Mouse (Mus musculus): ENCODE measurements at regions not wholly inside any gene's neighbourhood (a gene's known extent, or its start where the extent isn't known, plus 50 kb on each side); places are given as distances from the start of the nearest gene placed in this dataset.

DNA sequence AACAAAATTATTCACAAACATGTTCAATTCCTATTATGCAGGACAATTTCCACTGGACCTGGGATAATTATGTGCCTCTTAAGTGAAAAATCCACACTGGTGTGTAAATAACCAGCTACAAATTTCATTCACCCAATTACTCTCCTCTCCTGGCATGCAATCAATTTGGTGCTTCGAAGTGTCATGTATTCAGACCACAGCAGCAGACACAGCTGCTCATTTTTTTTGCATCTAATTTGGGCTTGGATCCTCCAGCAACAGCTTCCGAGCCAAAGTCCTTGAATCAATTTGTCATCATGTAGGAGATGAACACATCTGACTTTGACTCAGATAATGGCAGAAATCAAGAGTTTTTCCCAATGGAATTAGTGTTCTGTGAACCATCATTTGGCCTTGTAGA lies 113.1 kb upstream of the Tnfsf11 start:
- H3K4me3 ChIP-seq = no peak overlapping the region
- 47% methylated on average over 2 of the region's 2 CpGs for WGBS
- ATAC-seq (ENCODE audit: insufficient number of reproducible peaks, low FRiP score, low TSS enrichment, low read depth) = no peak
- H3K36me3 ChIP-seq = no peaks in the 10 kb centered on the region
- H3K9ac ChIP-seq = no peak overlapping the region
- H3K4me2 ChIP-seq = no peak overlapping the region
- H3K9me3 ChIP-seq = no peaks in the 10 kb centered on the region
- H3K27ac ChIP-seq = no peak overlapping the region
- H3K27me3 ChIP-seq = no peaks in the 10 kb centered on the region
- no peaks in the 10 kb centered on the region for H3K4me1 ChIP-seq

DNA sequence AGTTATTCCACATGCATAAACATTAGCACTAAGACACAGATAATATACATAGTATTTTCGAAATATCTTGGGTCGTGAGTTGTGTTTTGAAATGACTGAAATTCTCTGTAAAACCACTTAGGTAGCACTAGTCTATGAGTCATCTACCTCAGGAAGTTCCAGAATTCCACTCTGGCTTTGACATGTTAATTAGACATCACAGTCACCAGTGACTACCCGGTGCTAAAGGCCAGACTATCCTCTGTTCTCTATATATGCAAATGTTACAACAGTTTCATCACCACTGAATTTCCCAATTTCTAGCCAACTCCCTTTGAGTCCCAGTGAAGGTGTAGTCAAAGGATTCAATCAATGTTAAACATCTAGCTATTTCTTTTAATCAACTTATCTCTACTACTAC lies 112.3 kb upstream of the Tnfsf11 start:
- 65% methylated on average over 3 of the region's 3 CpGs for WGBS
- no peak overlapping the region for H3K27ac ChIP-seq
- no peaks in the 10 kb centered on the region for H3K27me3 ChIP-seq
- no peaks in the 10 kb centered on the region for H3K36me3 ChIP-seq
- no peak overlapping the region for H3K4me3 ChIP-seq
- no peak overlapping the region for H3K4me2 ChIP-seq
- H3K4me1 ChIP-seq = no peaks in the 10 kb centered on the region
- ATAC-seq (ENCODE audit: insufficient number of reproducible peaks, low FRiP score, low TSS enrichment, low read depth) = no peak
- H3K9ac ChIP-seq = no peak overlapping the region
- no peaks in the 10 kb centered on the region for H3K9me3 ChIP-seq

DNA sequence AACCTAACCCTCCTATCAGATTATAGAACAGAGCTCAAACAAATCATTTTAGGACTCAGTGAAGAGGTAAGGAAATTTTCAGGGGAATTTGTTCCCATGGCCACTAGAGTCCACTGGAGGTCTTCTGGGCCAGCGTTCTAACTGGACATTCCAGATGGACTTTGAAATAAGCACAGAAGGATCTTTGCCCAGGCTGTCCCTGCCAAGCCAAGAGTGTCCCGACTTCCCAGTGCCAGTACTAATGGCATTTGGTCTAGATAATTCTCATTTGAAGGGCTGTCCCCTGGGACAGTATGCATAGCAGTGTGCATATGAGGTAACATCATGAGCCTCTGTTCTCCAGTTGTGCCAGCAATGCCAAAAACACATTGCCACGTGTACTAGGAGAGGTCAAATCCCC lies 97.7 kb upstream of the Tnfsf11 start:
- Histone ChIP-seq H3K4me3 (no peak overlapping the region), H3K36me3 (no peaks in the 10 kb centered on the region), H3K9me3 (no peaks in the 10 kb centered on the region), H3K4me2 (no peak overlapping the region), H3K4me1 (no peaks in the 10 kb centered on the region), H3K27me3 (no peaks in the 10 kb centered on the region), H3K9ac (no peak overlapping the region), H3K27ac (no peak overlapping the region)
- no peak for ATAC-seq (ENCODE audit: insufficient number of reproducible peaks, low FRiP score, low TSS enrichment, low read depth)
- 67% methylated on average over 3 of the region's 3 CpGs for WGBS

DNA sequence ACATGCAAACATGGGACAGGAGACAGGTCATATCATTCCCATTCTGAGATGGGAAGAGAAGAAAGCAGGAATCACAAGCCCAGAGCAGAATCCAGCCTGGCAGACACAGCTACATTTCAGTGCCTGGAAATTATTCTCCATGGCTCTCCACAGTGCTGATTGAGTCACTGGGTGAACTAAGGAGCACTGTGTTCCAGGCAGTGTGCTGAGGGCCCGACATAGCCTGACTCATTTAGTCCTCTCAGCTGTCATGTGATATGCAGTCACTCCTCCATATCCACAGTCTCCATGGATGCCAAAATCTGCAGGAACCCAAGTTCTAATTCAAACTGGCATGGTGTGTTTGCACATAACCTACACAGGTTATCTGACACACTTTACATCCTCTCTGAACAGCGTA lies 90.1 kb upstream of the Tnfsf11 start:
- H3K4me1 ChIP-seq = no peaks in the 10 kb centered on the region
- no peak overlapping the region for H3K9ac ChIP-seq
- H3K4me3 ChIP-seq = no peak overlapping the region
- WGBS = 70% methylated on average over 2 of the region's 2 CpGs
- no peaks in the 10 kb centered on the region for H3K36me3 ChIP-seq
- H3K27me3 ChIP-seq = no peaks in the 10 kb centered on the region
- no peak for ATAC-seq (ENCODE audit: insufficient number of reproducible peaks, low FRiP score, low TSS enrichment, low read depth)
- H3K4me2 ChIP-seq = no peak overlapping the region
- no peaks in the 10 kb centered on the region for H3K9me3 ChIP-seq
- H3K27ac ChIP-seq = no peak overlapping the region

DNA sequence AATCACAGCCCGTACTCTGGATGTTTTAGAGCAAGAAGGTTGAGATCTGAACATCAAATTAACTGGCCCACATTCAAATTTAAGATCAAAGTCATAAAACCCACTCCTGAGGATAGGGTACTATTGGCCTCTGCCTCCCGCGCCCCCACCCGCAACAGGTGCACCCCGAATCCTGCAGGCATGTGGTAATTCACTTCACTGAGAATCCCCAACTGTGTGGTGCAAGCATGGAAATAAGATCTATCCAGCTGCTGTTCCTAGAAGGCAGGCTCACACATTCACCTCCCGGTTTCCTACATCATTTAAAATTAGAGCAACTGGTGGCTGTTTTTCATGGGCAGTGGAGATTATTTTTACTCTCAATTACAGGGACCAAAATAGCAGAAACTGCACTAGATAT lies 87.8 kb upstream of the Tnfsf11 start:
- Histone ChIP-seq H3K27ac (no peak overlapping the region), H3K9me3 (no peaks in the 10 kb centered on the region), H3K4me1 (no peaks in the 10 kb centered on the region), H3K9ac (no peak overlapping the region), H3K36me3 (no peaks in the 10 kb centered on the region), H3K4me3 (no peak overlapping the region), H3K27me3 (no peaks in the 10 kb centered on the region), H3K4me2 (no peak overlapping the region)
- 74% methylated on average over 6 of the region's 6 CpGs for WGBS
- no peak; the same call in 1 of the 2 replicates for ATAC-seq (ENCODE audit: insufficient number of reproducible peaks, low FRiP score, low TSS enrichment, low read depth)

DNA sequence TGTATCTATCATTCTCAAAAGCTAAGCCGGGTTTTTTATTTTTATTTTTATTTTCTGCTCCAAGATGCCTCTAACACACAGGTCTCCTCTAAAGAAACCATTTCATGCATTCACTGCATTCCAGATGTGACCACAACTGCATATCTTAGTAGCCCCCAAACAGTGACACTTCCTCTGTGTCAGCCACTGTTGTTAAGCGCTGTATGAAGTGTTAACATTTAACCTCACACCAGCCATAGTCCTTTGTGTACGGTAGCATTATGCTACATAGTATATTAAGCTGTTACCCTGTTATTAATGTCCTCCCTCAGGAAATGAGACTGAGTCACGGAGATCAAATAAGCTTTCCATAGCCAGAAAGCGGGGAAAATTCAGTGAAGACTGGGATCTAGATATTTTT lies 79.2 kb upstream of the Tnfsf11 start:
- no peak overlapping the region for H3K9ac ChIP-seq
- H3K36me3 ChIP-seq = no peaks in the 10 kb centered on the region
- ATAC-seq (ENCODE audit: insufficient number of reproducible peaks, low FRiP score, low TSS enrichment, low read depth) = no peak
- 60% methylated on average over 5 of the region's 5 CpGs for WGBS
- H3K4me1 ChIP-seq = peaks cover 3% of the 10 kb centered on the region; the same call in 1 of the 2 replicates
- no peaks in the 10 kb centered on the region for H3K9me3 ChIP-seq
- H3K4me3 ChIP-seq = no peak overlapping the region
- no peak overlapping the region for H3K4me2 ChIP-seq
- H3K27ac ChIP-seq = no peak overlapping the region
- no peaks in the 10 kb centered on the region for H3K27me3 ChIP-seq

DNA sequence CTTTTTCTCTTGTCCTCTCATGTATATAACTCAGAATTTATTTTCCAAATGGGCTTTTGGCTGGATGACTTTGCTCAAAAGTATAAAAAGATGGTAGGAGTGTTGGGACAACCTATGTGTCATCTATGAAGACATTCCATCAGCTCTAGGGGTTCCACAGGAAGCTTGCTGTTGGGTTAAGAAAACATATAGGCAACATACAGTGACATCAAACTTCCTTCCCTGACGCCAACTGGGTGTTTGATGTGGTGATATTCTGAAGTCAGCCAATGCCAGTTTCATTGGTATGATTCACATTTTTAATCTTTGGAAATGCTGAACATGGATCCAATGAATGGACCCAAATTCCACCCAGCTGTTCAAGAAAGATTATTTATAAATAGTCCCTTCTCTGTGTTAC lies 76.5 kb upstream of the Tnfsf11 start:
- no peak overlapping the region for H3K9ac ChIP-seq
- H3K27ac ChIP-seq = no peak overlapping the region
- H3K9me3 ChIP-seq = no peaks in the 10 kb centered on the region
- H3K27me3 ChIP-seq = no peaks in the 10 kb centered on the region
- no peaks in the 10 kb centered on the region for H3K36me3 ChIP-seq
- H3K4me2 ChIP-seq = no peak overlapping the region
- H3K4me1 ChIP-seq = peaks cover 3% of the 10 kb centered on the region; the same call in 1 of the 2 replicates
- no peak for ATAC-seq (ENCODE audit: insufficient number of reproducible peaks, low FRiP score, low TSS enrichment, low read depth)
- 69% methylated on average over 1 of the region's 1 CpGs for WGBS
- H3K4me3 ChIP-seq = no peak overlapping the region

DNA sequence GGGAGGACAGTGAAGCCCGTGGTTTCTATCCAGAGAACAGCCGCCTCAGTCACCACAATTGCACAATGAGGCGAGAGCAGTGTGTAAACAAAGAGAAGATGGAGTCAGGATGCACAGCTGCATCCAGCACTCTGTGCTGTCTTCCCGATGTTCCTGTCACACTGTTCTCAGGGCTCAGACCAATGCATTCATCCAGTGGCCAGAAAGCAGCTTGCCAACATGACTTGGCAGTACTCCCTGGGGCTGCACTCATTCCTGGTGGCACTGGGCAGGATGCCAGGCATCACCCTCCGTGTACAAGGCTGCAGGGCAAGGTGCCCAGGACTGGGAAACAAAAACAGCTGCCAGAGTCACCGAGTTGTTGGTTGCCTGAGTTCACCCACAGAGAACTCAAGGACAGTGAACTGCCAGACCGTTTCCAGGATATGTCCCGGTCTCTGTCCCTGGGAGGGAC lies 75.4 kb upstream of the Tnfsf11 start:
- Histone ChIP-seq H3K9me3 (no peaks in the 10 kb centered on the region), H3K27me3 (no peaks in the 10 kb centered on the region), H3K9ac (no peak overlapping the region), H3K4me3 (no peak overlapping the region), H3K4me2 (no peak overlapping the region), H3K27ac (no peak overlapping the region), H3K4me1 (peaks cover 3% of the 10 kb centered on the region; the same call in 1 of the 2 replicates), H3K36me3 (no peaks in the 10 kb centered on the region)
- WGBS = 49% methylated on average over 8 of the region's 8 CpGs
- 0 out of 2 replicates have a peak, but pooled peaks have one; percentile 40 for ATAC-seq (ENCODE audit: insufficient number of reproducible peaks, low FRiP score, low TSS enrichment, low read depth)

DNA sequence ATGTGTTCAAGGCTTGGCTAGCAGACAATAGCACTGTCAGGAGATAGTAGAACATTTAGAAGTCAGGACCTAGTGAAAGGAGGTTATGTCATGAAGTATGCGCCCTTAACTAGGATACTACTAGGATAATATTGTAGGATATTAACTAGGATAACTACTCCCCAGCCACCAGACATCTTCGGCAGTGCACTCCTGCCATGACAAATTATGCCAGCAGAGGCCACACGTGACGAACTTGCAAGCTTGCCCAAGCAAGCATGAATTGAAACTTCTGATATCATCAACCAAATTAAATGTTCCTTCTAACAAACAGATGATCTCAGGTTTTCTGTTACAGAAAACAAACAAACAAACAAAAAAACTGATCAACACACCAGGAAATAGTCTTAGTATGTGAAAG lies 72.2 kb upstream of the Tnfsf11 start:
- Histone ChIP-seq H3K4me2 (no peak overlapping the region), H3K4me1 (peaks cover 3% of the 10 kb centered on the region; the same call in 1 of the 2 replicates), H3K36me3 (no peaks in the 10 kb centered on the region), H3K27me3 (no peaks in the 10 kb centered on the region), H3K9me3 (no peaks in the 10 kb centered on the region), H3K9ac (no peak overlapping the region), H3K27ac (no peak overlapping the region), H3K4me3 (no peak overlapping the region)
- 68% methylated on average over 4 of the region's 4 CpGs for WGBS
- ATAC-seq (ENCODE audit: insufficient number of reproducible peaks, low FRiP score, low TSS enrichment, low read depth) = no peak

DNA sequence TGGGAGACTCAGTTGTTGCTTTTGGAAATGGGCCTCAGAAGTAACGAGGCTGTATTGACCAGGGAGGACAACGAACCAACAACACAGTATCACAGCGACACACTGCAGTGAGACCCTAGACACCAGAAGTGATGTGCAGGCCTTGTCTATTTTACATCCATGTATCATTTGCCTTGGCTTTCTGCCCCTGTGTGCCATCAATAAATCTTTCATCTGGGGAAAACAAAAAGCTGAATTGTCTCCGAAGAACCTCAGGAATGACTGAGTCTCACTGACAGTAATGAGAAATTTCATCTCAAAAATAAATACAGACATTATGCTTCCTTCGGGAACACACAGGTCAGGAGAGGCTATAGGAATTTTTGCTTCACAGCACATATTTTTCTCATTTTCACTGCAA lies 68.7 kb upstream of the Tnfsf11 start:
- 69% methylated on average over 5 of the region's 5 CpGs for WGBS
- no peaks in the 10 kb centered on the region for H3K4me1 ChIP-seq
- no peaks in the 10 kb centered on the region for H3K9me3 ChIP-seq
- H3K9ac ChIP-seq = no peak overlapping the region
- no peak overlapping the region for H3K4me3 ChIP-seq
- H3K27ac ChIP-seq = no peak overlapping the region
- no peaks in the 10 kb centered on the region for H3K36me3 ChIP-seq
- H3K4me2 ChIP-seq = no peak overlapping the region
- H3K27me3 ChIP-seq = no peaks in the 10 kb centered on the region
- ATAC-seq (ENCODE audit: insufficient number of reproducible peaks, low FRiP score, low TSS enrichment, low read depth) = no peak

DNA sequence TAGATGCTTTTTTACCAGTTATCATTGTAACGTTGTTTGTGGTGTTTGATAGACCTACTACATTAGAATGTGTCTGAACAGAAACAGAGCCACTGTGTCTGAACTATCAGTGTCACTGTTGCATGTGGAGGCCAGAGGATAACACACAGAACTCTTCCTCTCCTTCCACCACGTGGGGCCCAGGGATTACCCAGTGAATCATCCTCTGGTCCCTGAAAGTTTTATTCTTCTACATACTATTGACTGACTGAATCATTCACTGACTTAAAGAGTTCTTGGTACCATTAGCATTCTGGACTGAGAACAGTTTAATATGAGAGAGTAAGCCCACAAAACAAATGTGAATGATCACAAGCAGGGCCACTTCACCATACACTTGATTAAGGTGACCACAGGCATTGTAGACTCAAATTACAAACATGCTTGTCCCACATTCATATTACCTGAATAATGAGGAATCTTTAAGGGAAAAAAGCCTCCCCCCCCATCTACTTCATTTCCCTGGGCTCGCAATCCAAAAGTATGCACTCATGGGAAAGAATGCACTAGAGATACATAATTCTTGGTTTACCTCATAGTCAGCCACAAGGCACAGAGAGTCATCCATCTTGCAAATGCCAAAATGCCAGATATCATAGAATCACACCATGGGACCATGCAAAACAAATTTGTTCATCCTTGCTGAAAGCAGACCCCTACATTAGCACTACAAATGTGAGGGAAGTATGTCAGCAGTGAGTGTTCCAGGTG lies 68.1 kb upstream of the Tnfsf11 start:
- no peak overlapping the region for H3K4me2 ChIP-seq
- H3K36me3 ChIP-seq = no peaks in the 10 kb centered on the region
- no peak overlapping the region for H3K4me3 ChIP-seq
- H3K4me1 ChIP-seq = no peaks in the 10 kb centered on the region
- no peak for ATAC-seq (ENCODE audit: insufficient number of reproducible peaks, low FRiP score, low TSS enrichment, low read depth)
- no peak overlapping the region for H3K9ac ChIP-seq
- no peak overlapping the region for H3K27ac ChIP-seq
- H3K27me3 ChIP-seq = no peaks in the 10 kb centered on the region
- H3K9me3 ChIP-seq = no peaks in the 10 kb centered on the region
- 58% methylated on average over 3 of the region's 3 CpGs for WGBS

DNA sequence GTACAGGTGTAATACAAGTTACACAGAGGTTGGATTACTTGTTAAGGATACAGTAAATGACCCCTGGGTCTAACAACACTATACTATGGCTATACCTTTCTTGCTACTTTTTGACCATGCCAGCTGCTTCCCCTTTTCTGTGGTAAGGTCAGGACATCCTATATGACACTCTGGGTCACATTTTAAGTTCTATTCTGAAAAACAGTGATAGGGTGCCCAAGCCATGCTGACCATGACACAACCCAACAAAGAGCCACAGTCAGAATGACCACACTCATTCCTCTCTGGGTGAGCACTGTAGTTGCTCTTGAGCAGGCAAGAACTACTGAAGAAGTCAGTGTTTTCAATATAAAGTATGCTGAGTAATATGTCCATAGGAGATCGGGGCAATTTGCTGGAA lies 64.3 kb upstream of the Tnfsf11 start:
- no peak for ATAC-seq (ENCODE audit: insufficient number of reproducible peaks, low FRiP score, low TSS enrichment, low read depth)
- H3K36me3 ChIP-seq = no peaks in the 10 kb centered on the region
- no peak overlapping the region for H3K9ac ChIP-seq
- H3K27ac ChIP-seq = no peak overlapping the region
- H3K4me2 ChIP-seq = no peak overlapping the region
- WGBS = 79% methylated on average over 1 of the region's 1 CpGs
- H3K4me3 ChIP-seq = no peak overlapping the region
- no peaks in the 10 kb centered on the region for H3K9me3 ChIP-seq
- H3K4me1 ChIP-seq = no peaks in the 10 kb centered on the region
- no peaks in the 10 kb centered on the region for H3K27me3 ChIP-seq

DNA sequence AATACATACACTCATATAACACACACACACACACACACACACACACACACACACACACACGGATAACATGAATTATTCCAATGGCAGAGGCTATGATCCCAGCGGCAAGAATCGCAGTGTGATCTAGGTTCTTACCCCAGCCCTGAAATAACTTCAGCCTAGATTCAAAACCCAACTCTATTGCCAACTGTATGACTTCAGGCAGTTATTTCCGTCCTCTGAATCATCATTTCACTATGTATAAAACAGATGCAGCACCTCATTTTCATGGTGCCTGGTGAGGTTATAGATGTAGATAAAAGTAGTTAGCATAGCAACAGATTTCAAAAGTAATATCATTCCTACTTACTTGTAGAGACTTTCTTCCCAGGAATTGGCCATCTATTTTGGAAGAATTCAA lies 61.0 kb upstream of the Tnfsf11 start:
- no peaks in the 10 kb centered on the region for H3K4me1 ChIP-seq
- H3K36me3 ChIP-seq = no peaks in the 10 kb centered on the region
- H3K4me2 ChIP-seq = no peak overlapping the region
- ATAC-seq (ENCODE audit: insufficient number of reproducible peaks, low FRiP score, low TSS enrichment, low read depth) = no peak
- H3K27ac ChIP-seq = no peak overlapping the region
- no peaks in the 10 kb centered on the region for H3K27me3 ChIP-seq
- no peak overlapping the region for H3K4me3 ChIP-seq
- 81% methylated on average over 4 of the region's 4 CpGs for WGBS
- no peaks in the 10 kb centered on the region for H3K9me3 ChIP-seq
- no peak overlapping the region for H3K9ac ChIP-seq

Data from limb, embryonic 15.5 days (tissue).